Mouse (Mus musculus) kidney, postnatal 36 days (tissue): ENCODE measurements around the gene Fastk.

Source experiments
- DNase-seq, 2 experiments: peaks; one replicate each; pipeline ENCODE4 v3.0.0; 2021 to 2022; ENCODE audit warnings: mixed read lengths in 2 of 2

Fastk gene

GRCm38 (mm10) chr5:24444746-24445427 is at the start of gene Fastk:
Fastk (minus strand) TSS chr5:24445287.
- DNase-seq = peak; percentile 94 to 99

- DNase-seq = no peak
These were observed 47.6 kb upstream of the Fastk start for GRCm38 (mm10) chr5:24492546-24493285.

GRCm38 (mm10) chr5:24490413-24490920 is 45.4 kb upstream of the Fastk start:
- no peak for DNase-seq

- no peak for DNase-seq
These were observed 41.7 kb upstream of the Fastk start for GRCm38 (mm10) chr5:24486738-24487137.

- DNase-seq = peak; percentile 90 to 95
These were observed 41.0 kb upstream of the Fastk start for GRCm38 (mm10) chr5:24486097-24486496.

- DNase-seq = peak; percentile 48 to 57
These were observed 39.9 kb upstream of the Fastk start for GRCm38 (mm10) chr5:24484963-24485362.

- DNase-seq = peak; percentile 80 to 87
These were observed 38.2 kb upstream of the Fastk start for GRCm38 (mm10) chr5:24483326-24483725.

GRCm38 (mm10) chr5:24482247-24483079 is 37.4 kb upstream of the Fastk start:
- peak; percentile 86 to 87 for DNase-seq

- DNase-seq = peak; percentile 87 to 92
These were observed 36.6 kb upstream of the Fastk start for GRCm38 (mm10) chr5:24481647-24482046.

GRCm38 (mm10) chr5:24477909-24478308 is 32.8 kb upstream of the Fastk start:
- DNase-seq = no peak

- DNase-seq = peak; percentile 65 to 67
These were observed 30.6 kb upstream of the Fastk start for GRCm38 (mm10) chr5:24475476-24476241.

- DNase-seq = peak in 1 of 2 experiments; percentile 74
These were observed 29.7 kb upstream of the Fastk start for GRCm38 (mm10) chr5:24474723-24475261.

- peak in 1 of 2 experiments; percentile 59 for DNase-seq
These were observed 29.1 kb upstream of the Fastk start for GRCm38 (mm10) chr5:24474025-24474722.

- DNase-seq = peak in 1 of 2 experiments; percentile 22
These were observed 28.0 kb upstream of the Fastk start for GRCm38 (mm10) chr5:24472884-24473619.

- peak; percentile 83 to 92 for DNase-seq
These were observed 25.5 kb upstream of the Fastk start for GRCm38 (mm10) chr5:24470600-24470999.

- no peak for DNase-seq
These were observed 21.7 kb upstream of the Fastk start for GRCm38 (mm10) chr5:24466762-24467161.

- DNase-seq = no peak
These were observed 10.5 kb upstream of the Fastk start for GRCm38 (mm10) chr5:24455613-24456012.

GRCm38 (mm10) chr5:24455076-24455475 is 10.0 kb upstream of the Fastk start:
- DNase-seq = no peak

GRCm38 (mm10) chr5:24453985-24454303 is 8.9 kb upstream of the Fastk start:
- no peak for DNase-seq

GRCm38 (mm10) chr5:24453283-24453984 is 8.3 kb upstream of the Fastk start:
- no peak for DNase-seq
